Mouse (Mus musculus) ovary, postnatal 14 days (tissue): ENCODE results near the gene Nr6a1.

Source experiments
- DNase-seq: peaks from one replicate; pipeline ENCODE4 v3.0.0; 2022; ENCODE audit warnings: low spot score

The Nr6a1 gene

GRCm38 (mm10) chr2:38874544-38875108 is 52.9 kb downstream of the Nr6a1 start:
- no peak for DNase-seq

GRCm38 (mm10) chr2:38872730-38873129 is 54.8 kb downstream of the Nr6a1 start:
- DNase-seq: no peak

DNA sequence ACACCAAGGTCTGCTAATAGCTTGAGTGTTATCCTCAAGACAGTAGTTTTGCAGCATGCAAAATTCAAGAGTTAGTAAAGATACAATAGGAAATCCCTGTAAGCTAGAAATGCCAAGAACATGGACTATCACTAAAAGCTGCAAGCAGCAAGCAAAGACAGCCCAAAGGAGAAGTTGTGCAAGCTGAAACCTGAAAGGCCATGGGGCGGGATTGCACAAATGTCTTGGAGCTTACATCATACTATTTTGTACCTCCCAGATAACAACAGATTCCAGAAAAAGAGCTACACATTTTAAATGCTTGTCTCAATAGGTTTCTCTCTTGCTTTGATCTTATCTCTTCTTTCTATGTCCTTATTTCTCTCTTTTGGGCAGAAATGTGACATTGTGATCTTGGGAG is 60.8 kb downstream of the Nr6a1 start:
- DNase-seq: no peak

- peak; percentile 4 for DNase-seq
These were observed 63.5 kb downstream of the Nr6a1 start for GRCm38 (mm10) chr2:38864011-38864410.

GRCm38 (mm10) chr2:38851797-38852196 is 75.7 kb downstream of the Nr6a1 start:
- no peak for DNase-seq

DNA sequence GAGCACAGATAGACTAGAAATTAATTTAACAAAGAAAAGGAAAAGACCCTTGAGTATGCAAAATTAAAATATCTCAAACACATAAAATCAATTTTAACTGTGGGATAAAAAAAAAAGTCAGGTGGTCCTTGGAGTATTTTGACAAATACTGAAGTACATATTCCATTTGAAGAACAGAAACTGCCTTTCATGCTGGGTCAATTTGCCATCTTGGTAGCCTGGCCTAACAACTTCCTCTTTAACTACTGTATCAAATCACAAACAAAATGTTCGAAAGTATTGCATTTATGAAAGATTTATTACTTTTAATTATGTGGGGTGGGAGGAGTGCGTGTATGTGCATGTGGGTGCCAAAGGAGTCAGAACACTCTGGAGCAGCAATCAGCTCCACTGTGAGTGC is 81.2 kb downstream of the Nr6a1 start:
- no peak for DNase-seq

GRCm38 (mm10) chr2:38835489-38835888 is 92.0 kb downstream of the Nr6a1 start:
- no peak for DNase-seq

DNA sequence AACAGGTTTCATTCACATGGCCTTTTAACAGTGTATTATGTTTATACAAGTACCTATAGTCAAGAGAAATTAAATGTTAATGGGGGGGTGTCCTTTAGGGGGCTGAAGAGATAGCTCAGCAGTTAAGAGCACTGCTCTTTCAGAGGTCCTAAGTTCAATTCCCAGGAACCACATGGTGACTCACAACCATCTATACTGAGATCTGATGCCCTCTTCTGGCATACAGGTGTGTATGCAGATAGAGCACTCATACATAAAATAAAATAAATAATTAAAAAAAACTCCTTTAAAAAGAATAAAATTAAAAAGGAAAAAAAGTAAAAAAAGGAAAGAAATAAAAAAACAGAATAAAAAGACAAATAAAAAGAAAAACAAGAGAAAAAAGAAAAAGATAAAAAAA is 95.5 kb downstream of the Nr6a1 start:
- no peak for DNase-seq

DNA sequence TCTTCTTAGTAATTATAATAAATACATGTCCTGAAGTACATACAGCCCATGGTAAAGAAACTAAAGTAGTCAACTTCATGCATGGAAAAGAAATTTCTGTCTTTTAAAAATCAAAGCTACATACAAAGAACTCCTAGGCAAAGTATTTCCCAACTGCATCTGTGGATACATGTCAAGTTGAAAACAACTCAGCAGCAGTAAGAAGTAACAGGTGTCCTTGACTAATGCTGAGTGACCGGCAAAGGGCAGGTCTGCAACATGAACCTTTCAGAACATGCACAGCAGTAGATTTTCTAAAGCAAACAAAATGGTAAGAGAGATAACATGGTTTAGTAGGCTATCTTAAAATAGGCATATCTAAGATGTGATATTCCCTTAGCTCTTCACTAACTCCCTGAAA is 98.0 kb downstream of the Nr6a1 start:
- DNase-seq: no peak

- no peak for DNase-seq
These were observed 99.6 kb downstream of the Nr6a1 start for GRCm38 (mm10) chr2:38827801-38828306.

DNA sequence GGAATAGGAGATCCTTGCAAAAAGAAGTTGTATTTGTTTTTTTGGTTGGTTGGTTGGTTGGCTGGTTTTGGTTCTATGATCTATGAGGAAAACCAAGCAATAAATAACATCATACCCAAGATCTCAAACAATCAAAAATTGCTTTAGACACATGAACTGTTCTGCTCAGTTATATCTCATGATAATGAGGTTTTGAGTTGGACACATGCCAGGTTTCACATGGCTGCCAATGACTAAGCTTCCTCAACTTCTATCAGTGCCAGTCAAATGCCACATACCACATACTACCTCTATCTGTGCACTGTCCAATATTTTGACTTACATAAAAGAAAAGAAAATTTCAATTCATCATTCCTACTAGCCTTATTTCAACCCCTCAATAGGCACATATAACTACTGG is 101.3 kb downstream of the Nr6a1 start:
- DNase-seq: no peak

- peak; percentile 3 for DNase-seq
These were observed 102.4 kb downstream of the Nr6a1 start for GRCm38 (mm10) chr2:38824791-38825768.

DNA sequence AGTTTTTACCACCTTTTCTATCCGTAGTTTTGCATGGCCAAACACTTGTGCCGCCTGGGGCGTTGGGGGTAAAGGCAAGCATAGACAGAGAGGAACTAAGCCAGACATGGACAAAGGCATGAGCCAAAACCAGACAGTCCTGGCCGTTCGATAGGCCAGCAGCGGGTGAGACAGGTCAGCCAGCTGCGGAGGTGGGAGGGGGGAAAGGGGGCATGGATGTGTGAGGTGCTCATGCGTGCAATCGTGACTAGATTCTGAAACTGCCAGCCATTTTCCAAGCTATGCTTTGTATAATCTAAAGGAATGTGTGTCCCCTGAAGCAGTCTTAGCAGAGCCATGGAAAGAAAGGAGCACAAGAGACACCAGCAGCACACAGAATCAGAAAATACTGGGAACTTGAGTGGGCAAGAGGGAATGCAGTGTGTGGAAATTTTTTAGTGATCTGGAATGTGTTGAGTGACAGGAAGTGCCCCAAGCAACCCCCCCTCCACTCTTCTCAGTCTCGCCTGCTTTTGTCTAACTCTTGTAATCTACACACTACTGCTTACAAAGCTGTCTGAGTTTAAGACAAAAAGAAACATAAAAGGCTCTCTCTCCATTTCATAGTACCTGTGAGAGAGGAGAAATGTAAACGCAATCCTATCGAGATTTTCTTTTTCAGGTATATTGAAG is 103.4 kb downstream of the Nr6a1 start:
- DNase-seq: peak; percentile 32

DNA sequence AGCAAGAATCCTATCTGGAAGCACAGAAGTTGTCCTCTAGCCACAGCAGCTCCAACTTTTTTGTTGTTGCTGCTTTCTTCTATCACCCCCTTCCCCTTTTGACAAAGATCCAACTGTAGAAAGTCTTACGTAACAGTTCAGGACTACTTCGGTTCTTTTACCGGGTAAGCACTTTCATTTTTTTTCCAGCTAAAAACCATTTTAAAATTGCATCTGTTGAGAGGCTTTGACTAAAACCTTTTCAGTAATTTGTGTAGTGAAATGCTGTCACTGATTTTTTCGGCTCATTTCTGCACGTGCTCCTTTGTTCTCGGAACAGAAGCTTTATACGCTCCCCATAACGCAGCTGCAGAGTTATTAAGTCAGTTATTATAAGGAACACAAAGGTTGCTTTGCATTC is 104.1 kb downstream of the Nr6a1 start:
- DNase-seq: no peak

DNA sequence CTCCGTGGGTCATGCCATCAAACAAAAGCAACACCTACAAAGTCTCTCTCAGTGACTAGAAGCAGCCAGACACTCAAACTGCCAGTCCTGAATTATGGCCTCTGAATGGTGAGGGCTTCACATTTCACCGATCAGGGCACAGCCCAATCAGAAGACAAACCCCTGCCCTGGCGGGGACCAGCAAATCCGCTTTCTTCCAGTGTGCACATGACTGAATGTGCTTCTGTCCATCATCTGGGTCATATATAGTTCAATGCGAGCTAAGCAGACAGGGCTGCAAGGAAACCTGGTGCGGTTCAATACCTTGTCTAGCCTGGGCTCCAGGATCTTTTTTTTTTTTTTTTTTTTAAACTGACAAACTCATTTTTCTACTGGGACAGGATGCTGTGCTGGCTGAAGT is 104.5 kb downstream of the Nr6a1 start:
- DNase-seq: peak; percentile 38

GRCm38 (mm10) chr2:38817487-38817886 is 110.0 kb downstream of the Nr6a1 start:
- DNase-seq: no peak

- peak; percentile 67 for DNase-seq
These were observed 130.3 kb downstream of the Nr6a1 start for GRCm38 (mm10) chr2:38797087-38797624.

DNA sequence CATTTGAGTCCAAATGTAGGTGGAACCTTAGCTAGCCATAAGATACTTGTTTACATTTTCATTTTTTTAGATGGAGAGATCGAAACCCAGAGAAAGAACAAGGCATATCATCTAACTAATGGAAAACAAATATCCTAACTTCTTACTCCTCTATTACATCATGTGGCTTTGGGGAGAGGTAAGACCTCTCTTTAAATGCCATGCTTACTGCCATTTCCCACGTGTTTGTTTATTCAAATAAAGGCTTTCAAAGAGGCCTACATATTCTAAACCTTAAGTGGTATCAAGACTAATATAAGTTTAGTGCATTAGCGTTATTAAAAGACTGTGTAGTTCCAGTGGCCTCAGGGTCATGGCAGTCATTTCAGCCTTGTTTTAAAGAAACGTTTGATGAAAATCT is 140.2 kb downstream of the Nr6a1 start:
- no peak for DNase-seq

DNA sequence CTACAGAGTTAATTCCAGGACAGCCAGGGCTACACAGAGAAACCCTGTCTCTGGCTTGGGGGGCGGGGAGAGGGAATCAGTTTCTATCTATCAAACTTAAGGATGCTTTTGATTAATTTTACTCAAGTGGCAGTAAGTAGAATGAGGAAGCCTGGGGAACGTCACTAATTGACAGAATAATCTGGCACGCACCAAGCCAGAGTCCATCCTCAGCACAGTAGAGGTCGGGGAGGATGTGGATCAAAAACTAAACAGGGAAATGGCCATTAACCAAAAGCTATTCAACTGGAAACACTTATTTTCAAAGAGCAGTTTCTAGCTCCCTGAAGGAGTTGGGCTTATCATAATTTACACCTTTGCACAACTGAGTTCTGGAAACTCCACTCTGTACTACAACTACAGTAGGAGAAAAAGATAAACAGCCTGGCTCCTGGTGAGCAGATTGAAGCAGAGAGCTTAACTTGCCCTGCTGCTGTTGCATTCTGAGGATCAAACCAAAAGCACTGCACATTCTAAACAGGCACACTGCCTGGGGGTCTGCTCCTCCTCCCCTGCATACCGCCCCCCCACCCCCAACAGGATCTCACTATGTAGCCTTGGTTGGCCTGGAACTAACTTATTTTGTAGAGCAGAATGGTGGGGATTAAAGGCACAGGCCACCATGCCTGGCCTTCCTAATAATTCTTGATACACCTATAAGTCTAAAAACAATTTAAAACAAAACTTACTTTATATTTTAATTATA is 141.1 kb downstream of the Nr6a1 start:
- DNase-seq: no peak

DNA sequence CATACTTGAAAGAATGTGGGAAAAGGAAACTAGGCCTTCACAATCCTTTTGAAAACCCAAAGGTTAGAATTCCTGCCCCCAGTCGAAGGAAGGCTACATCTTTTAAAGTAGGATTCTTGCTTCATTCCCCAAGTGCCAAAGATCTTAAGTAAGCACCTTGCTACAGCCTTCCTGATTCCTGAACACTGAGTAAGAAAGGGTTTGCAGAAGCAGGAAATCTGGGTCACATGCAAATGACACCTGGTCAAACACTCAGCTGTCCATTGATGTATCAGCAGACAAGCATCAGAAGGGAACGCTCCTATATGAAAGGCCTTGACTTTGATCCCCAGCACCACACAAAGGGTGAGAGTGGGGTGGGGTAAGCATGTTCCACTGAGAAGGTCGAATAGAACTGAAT is 142.4 kb downstream of the Nr6a1 start:
- DNase-seq: no peak

GRCm38 (mm10) chr2:38784396-38784795 is 143.1 kb downstream of the Nr6a1 start:
- DNase-seq: no peak

GRCm38 (mm10) chr2:38783364-38783763 is 144.1 kb downstream of the Nr6a1 start:
- DNase-seq: no peak
